Mouse (Mus musculus) cerebellum, adult 2 months (tissue): ENCODE measurements at regions not wholly inside any gene's neighbourhood (a gene's known extent, or its start where the extent isn't known, plus 50 kb on each side); places are given as distances from the start of the nearest gene placed in this dataset.

Source experiments
- DNase-seq, 2 experiments: peaks; one replicate each; pipeline ENCODE4 v3.0.0; 2021
- H3K27ac ChIP-seq: fragments of 200-500 bp; 2 replicates; pipeline ENCODE4 v1.5.1; 2012; ENCODE audit warnings: low read length, control low read depth, inconsistent platforms; ENCODE audit not compliant: insufficient read depth
- H3K27me3 ChIP-seq: fragments of 200-500 bp; 2 replicates; pipeline ENCODE4 v1.6.1; 2012; ENCODE audit warnings: inconsistent platforms, mild to moderate bottlenecking, low read length, moderate library complexity; ENCODE audit not compliant: control insufficient read depth, insufficient read depth
- H3K4me1 ChIP-seq: fragments of 200-500 bp; 2 replicates; pipeline ENCODE4 v1.6.1; 2011; ENCODE audit warnings: low read length; ENCODE audit not compliant: control insufficient read depth, insufficient read depth
- H3K4me3 ChIP-seq: fragments of 200-500 bp; replicated peaks from 2 replicates; pipeline ENCODE3; 2011; ENCODE audit warnings: mild to moderate bottlenecking, low read depth, low read length, control low read depth; ENCODE audit not compliant: insufficient read depth
- CTCF ChIP-seq: fragments of 200-500 bp; IDR thresholded peaks from 2 replicates; pipeline ENCODE4 v1.5.1; 2011; ENCODE audit warnings: low read depth, mild to moderate bottlenecking, control low read depth, low read length, moderate library complexity, borderline replicate concordance; ENCODE audit not compliant: insufficient read depth
- POLR2A ChIP-seq: fragments of 200-500 bp; IDR thresholded peaks from 2 replicates; pipeline ENCODE4 v1.6.1; 2011; ENCODE audit warnings: low read length, control low read depth, borderline replicate concordance; ENCODE audit not compliant: insufficient read depth
- WGBS: fragments of 180-500 bp; shearing (Covaris S2); methylation state at CpG from one replicate; pipeline ENCODE4 v1.1.7; 2018; 5-methylcytosine and 5-hydroxymethylcytosine counted together

DNA sequence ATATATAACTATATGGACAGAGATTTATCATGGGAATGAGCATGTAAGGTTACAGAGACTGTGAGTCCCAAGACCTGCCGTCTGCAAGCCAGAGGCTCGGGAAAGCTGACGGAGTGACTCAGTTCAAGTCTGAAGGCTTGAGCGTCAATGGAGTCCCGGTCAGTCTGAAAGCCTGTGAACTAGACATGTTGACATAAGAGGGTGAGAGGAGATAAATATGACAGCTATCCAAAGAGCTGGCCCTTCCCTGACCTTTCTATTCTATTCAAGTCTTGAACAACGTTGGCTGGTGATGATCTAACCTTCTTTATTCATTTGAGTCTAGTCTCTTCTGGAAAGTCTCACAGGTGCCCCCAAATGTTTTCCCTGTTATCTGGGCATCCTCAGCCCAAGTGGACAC, 223.8 kb upstream of the Zfp637 start:
- no peaks in the 10 kb centered on the region for H3K27me3 ChIP-seq
- 92% methylated on average over 6 of the region's 6 CpGs for WGBS
- no peak for DNase-seq
- no peak overlapping the region for H3K4me3 ChIP-seq
- TF ChIP-seq CTCF: no peak
- TF ChIP-seq POLR2A: no peak
- H3K4me1 ChIP-seq: no peaks in the 10 kb centered on the region
- H3K27ac ChIP-seq: no peak overlapping the region

DNA sequence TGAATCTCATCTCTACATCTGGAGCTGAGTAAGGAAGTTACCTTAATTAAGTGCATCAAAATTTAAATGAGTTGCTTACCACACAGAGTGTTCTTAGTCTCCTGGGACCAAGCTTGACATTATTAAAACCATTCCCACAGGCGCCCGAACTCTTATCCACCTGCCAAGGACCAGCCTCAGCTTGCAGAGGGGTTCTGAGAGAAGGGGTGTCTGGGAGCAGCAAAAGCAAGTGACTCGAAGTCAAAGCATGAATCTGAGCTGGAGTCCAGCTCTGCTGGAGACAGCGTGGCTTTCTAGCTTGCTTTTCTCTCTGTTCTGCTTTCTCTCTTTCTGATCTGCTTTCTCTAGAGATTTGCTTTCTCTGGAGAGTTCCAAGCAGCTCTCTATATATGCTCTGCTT, 223.0 kb upstream of the Zfp637 start:
- TF ChIP-seq POLR2A (no peak), CTCF (no peak)
- H3K27me3 ChIP-seq: no peaks in the 10 kb centered on the region
- no peaks in the 10 kb centered on the region for H3K4me1 ChIP-seq
- WGBS: 72% methylated on average over 4 of the region's 4 CpGs
- no peak for DNase-seq
- no peak overlapping the region for H3K4me3 ChIP-seq
- no peak overlapping the region for H3K27ac ChIP-seq

DNA sequence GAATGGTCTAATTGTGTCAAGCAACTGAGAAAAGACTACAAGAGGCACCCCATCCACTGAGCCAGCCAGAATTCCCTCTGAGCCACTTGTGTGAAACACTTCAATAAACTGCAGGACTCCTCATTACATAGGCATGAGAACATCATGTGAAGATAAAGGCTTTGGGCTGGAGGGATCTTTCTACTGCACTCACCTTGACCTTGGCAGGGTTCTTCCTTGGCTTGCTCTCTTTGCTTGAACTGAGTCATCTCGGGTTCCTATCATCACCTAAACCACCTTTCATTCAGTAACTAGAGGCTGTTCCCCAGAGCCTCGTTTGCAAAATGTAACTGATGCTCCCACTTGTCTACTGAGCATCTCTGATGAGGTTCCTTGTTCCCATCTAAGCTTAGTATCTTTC, 221.4 kb upstream of the Zfp637 start:
- WGBS: 70% methylated on average over 2 of the region's 2 CpGs
- H3K27ac ChIP-seq: no peak overlapping the region
- no peaks in the 10 kb centered on the region for H3K4me1 ChIP-seq
- H3K4me3 ChIP-seq: no peak overlapping the region
- no peaks in the 10 kb centered on the region for H3K27me3 ChIP-seq
- TF ChIP-seq CTCF (no peak), POLR2A (no peak)
- no peak for DNase-seq

GRCm38 (mm10) chr6:117622446-117622845, 218.5 kb upstream of the Zfp637 start:
- no peak for TF ChIP-seq CTCF
- no peak for TF ChIP-seq POLR2A
- WGBS: 71% methylated on average over 6 of the region's 6 CpGs

GRCm38 (mm10) chr6:117622946-117623345, 218.0 kb upstream of the Zfp637 start:
- no peaks in the 10 kb centered on the region for H3K27me3 ChIP-seq
- H3K4me3 ChIP-seq: no peak overlapping the region
- H3K27ac ChIP-seq: no peak overlapping the region
- DNase-seq: no peak
- TF ChIP-seq POLR2A: no peak
- TF ChIP-seq CTCF: no peak
- no peaks in the 10 kb centered on the region for H3K4me1 ChIP-seq

More at GRCm38 (mm10) chr6:117622446-117622845, 218.5 kb upstream of the Zfp637 start:
- H3K4me3 ChIP-seq: no peak overlapping the region
- no peak overlapping the region for H3K27ac ChIP-seq
- H3K4me1 ChIP-seq: no peaks in the 10 kb centered on the region
- DNase-seq: no peak
- no peaks in the 10 kb centered on the region for H3K27me3 ChIP-seq

- no peaks in the 10 kb centered on the region for H3K4me1 ChIP-seq
- H3K27ac ChIP-seq: no peak overlapping the region
- no peaks in the 10 kb centered on the region for H3K27me3 ChIP-seq
- no peak for DNase-seq
- H3K4me3 ChIP-seq: no peak overlapping the region
- 33% methylated on average over 5 of the region's 5 CpGs for WGBS
- TF ChIP-seq CTCF (no peak), POLR2A (no peak)
Observed at GRCm38 (mm10) chr6:117625716-117626115, 215.3 kb upstream of the Zfp637 start.

GRCm38 (mm10) chr6:117627461-117627860, 213.5 kb upstream of the Zfp637 start:
- no peaks in the 10 kb centered on the region for H3K27me3 ChIP-seq
- H3K4me1 ChIP-seq: no peaks in the 10 kb centered on the region
- 80% methylated on average over 3 of the region's 3 CpGs for WGBS
- TF ChIP-seq POLR2A (no peak), CTCF (no peak)
- DNase-seq: no peak
- no peak overlapping the region for H3K4me3 ChIP-seq
- no peak overlapping the region for H3K27ac ChIP-seq

DNA sequence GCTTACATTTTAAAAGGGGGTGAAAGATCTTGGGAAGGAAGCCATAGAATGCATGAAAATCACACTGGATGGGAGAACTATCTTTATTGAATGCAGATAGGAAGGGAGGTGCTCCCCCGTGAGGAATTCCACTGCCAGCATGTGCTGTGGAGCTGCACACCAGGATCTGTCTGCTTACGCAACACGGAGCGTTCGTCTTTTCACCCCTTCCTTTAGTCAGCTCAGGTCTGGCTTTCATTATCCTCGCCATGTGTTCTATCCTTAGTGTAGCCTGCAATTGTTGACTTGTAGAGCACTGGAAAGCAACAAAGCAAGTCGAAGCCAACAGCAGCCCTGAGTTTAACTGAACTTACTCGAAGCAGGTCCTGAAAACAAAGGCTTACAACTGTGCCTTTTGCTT, 194.4 kb upstream of the Zfp637 start:
- H3K27me3 ChIP-seq: no peaks in the 10 kb centered on the region
- no peak overlapping the region for H3K4me3 ChIP-seq
- no peak for TF ChIP-seq CTCF
- no peak for TF ChIP-seq POLR2A
- no peaks in the 10 kb centered on the region for H3K4me1 ChIP-seq
- no peak overlapping the region for H3K27ac ChIP-seq
- 49% methylated on average over 8 of the region's 8 CpGs for WGBS
- no peak for DNase-seq
